Comparison of ENCODE assay signal across 11 mouse cellular contexts in genomic region chr10:119455543-119455940, GRCm38 (mm10). TPM values are rescaled to one million over a fixed set of nuclear protein-coding genes. Genes with fewer than 3 reads are reported as not detected.
A peak's percentile ranks its signal among the peaks of the same experiment; 100 is the strongest.
DNase-seq lines count a peak whose midpoint lies in the region; ATAC-seq lines count a peak whose summit lies in the region.
"Had no signal": no experiment of that assay in that cellular context is flagged by ENCODE, and none has a peak within 500 bp of the region (broad histone marks: within the 10 kb centered on the region; RNA-seq: fewer than 3 reads in every experiment).

No protein-coding gene starts in this region.

- H3K4me2 ChIP-seq in lung, embryonic 15.5 days: peak overlapping the region; percentile 99
- peak overlapping the region; percentile 64 for H3K4me2 ChIP-seq in forebrain, embryonic 16.5 days (ENCODE audit: low read length)
- peak overlapping the region; percentile 66 for H3K4me2 ChIP-seq in liver, embryonic 12.5 days
- H3K4me2 ChIP-seq in stomach, embryonic 14.5 days (replicated peaks; ENCODE audit: low read depth, low read length): peak overlapping the region; percentile 97

- DNase-seq in lung, postnatal 25 days (ENCODE audit: low spot score): no peak
- no peak for DNase-seq in cerebellum, postnatal 10 days
- DNase-seq in cerebellum, adult 9-10 months: no peak
- DNase-seq in right cerebral cortex, postnatal 25 days: no peak
- DNase-seq: kidney, adult 11 months; thymus, postnatal 4 days had no signal

- WGBS in lung, embryonic 15.5 days: 12% methylated on average over 10 of the region's 10 CpGs
- WGBS in forebrain, embryonic 16.5 days: 10% methylated on average over 10 of the region's 10 CpGs
- WGBS in liver, embryonic 12.5 days (ENCODE audit: insufficient replicate concordance): 11% methylated on average over 10 of the region's 10 CpGs
- 6% methylated on average over 10 of the region's 10 CpGs for WGBS in stomach, embryonic 14.5 days

- no peaks in the 10 kb centered on the region for H3K36me3 ChIP-seq in lung, embryonic 15.5 days
- H3K36me3 ChIP-seq in forebrain, embryonic 16.5 days (ENCODE audit: control insufficient read depth, insufficient read depth): no peaks in the 10 kb centered on the region
- H3K36me3 ChIP-seq in liver, embryonic 12.5 days: no peaks in the 10 kb centered on the region
- H3K36me3 ChIP-seq in stomach, embryonic 14.5 days (ENCODE audit: control insufficient read depth, insufficient read depth, low read length): no peaks in the 10 kb centered on the region

- H3K4me3 ChIP-seq in lung, embryonic 15.5 days: peak overlapping the region; percentile 71
- H3K4me3 ChIP-seq in forebrain, embryonic 16.5 days (replicated peaks; ENCODE audit: low read length): peak overlapping the region; percentile 84
- peak overlapping the region; percentile 58; the same call in 1 of the 2 replicates for H3K4me3 ChIP-seq in liver, embryonic 12.5 days
- H3K4me3 ChIP-seq in stomach, embryonic 14.5 days (ENCODE audit: low read depth, low read length): peak overlapping the region; percentile 68
- H3K4me3 ChIP-seq: myocyte had no signal

- no peak overlapping the region for H3K27ac ChIP-seq in lung, embryonic 15.5 days
- no peak overlapping the region for H3K27ac ChIP-seq in forebrain, embryonic 16.5 days (ENCODE audit: low read length)
- no peak overlapping the region for H3K27ac ChIP-seq in liver, embryonic 12.5 days
- no peak overlapping the region for H3K27ac ChIP-seq in stomach, embryonic 14.5 days (ENCODE audit: low read length)

- H3K9me3 ChIP-seq in lung, embryonic 15.5 days: no peaks in the 10 kb centered on the region
- H3K9me3 ChIP-seq in forebrain, embryonic 16.5 days (ENCODE audit: control insufficient read depth, low read length): no peaks in the 10 kb centered on the region
- no peaks in the 10 kb centered on the region for H3K9me3 ChIP-seq in liver, embryonic 12.5 days (replicated peaks)
- H3K9me3 ChIP-seq in stomach, embryonic 14.5 days (ENCODE audit: control insufficient read depth, low read depth, low read length): no peaks in the 10 kb centered on the region

- H3K27me3 ChIP-seq in lung, embryonic 15.5 days: peaks cover 16% of the 10 kb centered on the region; the same call in 1 of the 2 replicates
- H3K27me3 ChIP-seq in forebrain, embryonic 16.5 days (replicated peaks; ENCODE audit: control insufficient read depth, insufficient read depth, low read length): no peaks in the 10 kb centered on the region
- H3K27me3 ChIP-seq in liver, embryonic 12.5 days (replicated peaks): peaks cover 61% of the 10 kb centered on the region
- H3K27me3 ChIP-seq in stomach, embryonic 14.5 days (ENCODE audit: control insufficient read depth, insufficient read depth, low read length): no peaks in the 10 kb centered on the region

- ATAC-seq in lung, embryonic 15.5 days (ENCODE audit: borderline replicate concordance, extremely low read depth, low FRiP score, low TSS enrichment): no peak
- ATAC-seq in forebrain, embryonic 16.5 days: no peak
- ATAC-seq in liver, embryonic 12.5 days: no peak
- no peak for ATAC-seq in stomach, embryonic 14.5 days (ENCODE audit: insufficient number of reproducible peaks, insufficient read depth, low FRiP score, low read depth)

- peaks cover 14% of the 10 kb centered on the region for H3K4me1 ChIP-seq in lung, embryonic 15.5 days
- H3K4me1 ChIP-seq in forebrain, embryonic 16.5 days (replicated peaks; ENCODE audit: control insufficient read depth, insufficient read depth, low read length): peaks cover 20% of the 10 kb centered on the region
- H3K4me1 ChIP-seq in liver, embryonic 12.5 days: peaks cover 7% of the 10 kb centered on the region; the same call in 1 of the 2 replicates
- H3K4me1 ChIP-seq in stomach, embryonic 14.5 days (ENCODE audit: control insufficient read depth, insufficient read depth, low read length): peaks cover 5% of the 10 kb centered on the region; the same call in 1 of the 2 replicates

- H3K9ac ChIP-seq in lung, embryonic 15.5 days: no peak overlapping the region
- H3K9ac ChIP-seq in forebrain, embryonic 16.5 days (replicated peaks; ENCODE audit: low read depth, low read length): peak overlapping the region; percentile 79
- no peak overlapping the region for H3K9ac ChIP-seq in liver, embryonic 12.5 days
- H3K9ac ChIP-seq in stomach, embryonic 14.5 days (replicated peaks; ENCODE audit: low read depth, low read length): no peak overlapping the region

RNA-seq across cellular contexts. Expression of gene Grip1, which starts 1.9 kb away (rescaled TPM):
- 1.7 TPM in 2 replicates for polyA plus RNA-seq in lung, embryonic 15.5 days (2015; fragmentation: Nextera tagmentation; extraction: Ambion mirVana)
- polyA plus RNA-seq in forebrain, embryonic 16.5 days (2015; fragmentation: Nextera tagmentation; extraction: Ambion mirVana): 18.7 and 20.1 TPM in 2 replicates
- polyA plus RNA-seq in liver, embryonic 12.5 days (2016; fragmentation: Nextera tagmentation; extraction: Ambion mirVana): 0.86 and 1.1 TPM in 2 replicates
- polyA plus RNA-seq in stomach, embryonic 14.5 days (2014; fragmentation: Nextera tagmentation; extraction: Ambion mirVana): 4.3 TPM in 2 replicates
